Mouse (Mus musculus) ovary, postnatal 10 days (tissue): ENCODE measurements around the gene Mon2.

ENCODE experiments used
- DNase-seq: peaks from one replicate; pipeline ENCODE4 v3.0.0; 2022; ENCODE audit warnings: low spot score

Mon2 gene

DNA sequence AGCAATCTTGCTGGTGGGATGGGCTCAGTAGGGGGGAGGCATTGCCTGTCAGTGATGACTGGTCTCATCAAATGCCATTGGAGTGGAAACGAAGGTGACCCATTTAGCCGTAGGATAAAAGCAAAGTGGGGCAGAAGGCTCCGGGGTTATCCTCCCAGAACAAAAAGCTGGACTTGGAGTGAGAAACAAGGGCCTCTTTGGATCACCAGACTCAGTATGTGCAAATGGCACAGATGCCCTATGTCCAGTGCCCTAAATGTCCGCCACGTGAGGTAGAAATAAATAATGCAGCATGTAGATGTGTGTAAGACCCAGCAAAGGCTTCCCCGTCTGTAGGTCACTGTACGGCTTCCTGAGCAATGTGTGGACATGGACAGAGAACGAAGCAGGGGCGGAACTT lies 113.7 kb downstream of the Mon2 start:
- DNase-seq, result no peak

DNA sequence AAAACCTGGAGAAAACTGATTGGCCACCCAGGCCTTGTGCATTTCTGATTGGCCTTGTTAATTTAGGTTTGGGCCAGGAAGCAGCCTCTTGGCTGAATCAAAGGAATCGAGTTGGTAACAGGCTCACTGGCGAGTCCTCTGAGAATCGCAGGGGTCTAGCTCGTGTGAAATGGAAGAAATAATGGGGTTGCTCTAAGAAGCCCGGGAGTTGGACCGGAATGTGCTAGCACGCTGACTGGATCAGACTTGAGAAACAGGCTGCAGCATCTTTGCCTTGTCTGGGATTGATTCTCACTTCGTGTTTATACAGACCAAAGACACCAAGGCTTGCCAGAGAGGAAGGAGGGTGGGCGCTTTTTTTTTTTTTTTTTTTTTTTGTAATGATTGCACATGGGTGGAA lies 114.8 kb downstream of the Mon2 start:
- no peak for DNase-seq

DNA sequence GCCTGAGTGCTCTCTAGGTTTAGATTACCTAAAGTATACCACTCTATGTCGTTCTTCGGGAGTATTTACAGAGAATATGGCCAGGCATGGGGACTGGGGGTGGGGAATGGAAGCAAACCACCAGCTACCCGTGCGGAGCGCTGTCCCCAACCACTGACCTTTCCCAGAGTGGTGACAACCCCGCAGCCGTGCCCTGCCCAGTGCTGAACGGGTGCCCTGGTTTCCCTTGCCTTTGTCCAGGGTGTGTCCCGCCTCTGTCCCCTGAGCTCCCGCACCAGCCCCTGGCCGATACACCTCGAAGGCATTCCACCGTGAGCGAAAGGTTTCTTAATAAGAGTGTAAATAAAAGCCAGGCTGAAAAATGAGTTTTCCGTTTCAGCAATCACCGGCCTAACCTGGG lies 115.6 kb downstream of the Mon2 start:
- no peak for DNase-seq

- no peak for DNase-seq
Measured at GRCm38 (mm10) chr10:122960216-122960615, 116.1 kb downstream of the Mon2 start.

- no peak for DNase-seq
Measured at GRCm38 (mm10) chr10:122958699-122959098, 117.6 kb downstream of the Mon2 start.

GRCm38 (mm10) chr10:122957918-122958317 lies 118.4 kb downstream of the Mon2 start:
- DNase-seq, result no peak

DNA sequence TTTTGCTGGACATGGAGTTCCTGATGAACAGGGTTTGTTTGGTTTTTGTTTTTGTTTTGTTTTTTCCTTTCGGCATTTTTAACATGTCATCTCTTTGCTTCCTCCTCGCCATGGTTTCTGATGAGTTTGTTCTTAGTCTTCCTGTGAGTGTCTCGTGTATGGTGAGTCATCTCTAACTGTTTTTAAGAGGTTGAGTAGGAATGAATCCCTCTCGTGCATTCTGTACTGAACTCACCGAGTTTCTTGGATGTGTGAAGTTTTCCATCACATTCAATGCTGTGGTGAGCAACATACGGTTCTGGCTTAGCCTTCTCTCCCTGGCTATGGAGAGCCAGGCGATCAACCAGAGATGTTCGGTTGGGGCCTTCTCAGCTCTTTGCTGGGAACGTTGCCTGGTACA lies 122.7 kb downstream of the Mon2 start:
- no peak for DNase-seq

DNA sequence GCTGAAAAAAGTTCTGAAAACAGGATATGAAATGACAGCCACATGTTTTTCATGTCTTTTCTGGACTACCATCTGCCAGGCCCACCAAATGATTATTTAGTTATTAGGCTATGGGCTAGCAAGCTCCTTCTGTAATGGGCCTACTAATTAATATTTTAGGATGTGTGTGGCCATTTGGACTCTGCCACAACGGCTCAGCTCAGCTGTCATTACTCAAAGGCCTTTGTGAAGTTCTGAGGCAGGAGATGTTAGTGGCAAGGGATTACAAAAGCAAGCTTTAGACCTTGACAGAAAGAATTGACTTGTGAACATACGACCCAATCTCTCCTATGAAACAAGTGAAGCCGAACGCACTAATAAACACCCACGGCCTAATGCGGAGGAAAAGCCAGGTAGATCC lies 125.3 kb downstream of the Mon2 start:
- no peak for DNase-seq

GRCm38 (mm10) chr10:122944888-122945287 lies 131.4 kb downstream of the Mon2 start:
- DNase-seq, result no peak

GRCm38 (mm10) chr10:122943824-122944223 lies 132.5 kb downstream of the Mon2 start:
- DNase-seq, result no peak

- no peak for DNase-seq
Measured at GRCm38 (mm10) chr10:122942771-122943170, 133.5 kb downstream of the Mon2 start.
